Mouse (Mus musculus) liver, adult 2 months (tissue): ENCODE measurements around the gene Bub3.

Experiments used
- CTCF ChIP-seq: fragments of 200-500 bp; IDR thresholded peaks from 2 replicates; pipeline ENCODE4 v1.5.1; 2011; ENCODE audit warnings: low read depth, low read length, control low read depth
- POLR2A ChIP-seq: fragments of 200-500 bp; IDR thresholded peaks from 2 replicates; pipeline ENCODE4 v1.6.1; 2011; ENCODE audit warnings: low read length, control low read depth; ENCODE audit not compliant: insufficient read depth; ENCODE audit errors: extremely low read depth

DNA sequence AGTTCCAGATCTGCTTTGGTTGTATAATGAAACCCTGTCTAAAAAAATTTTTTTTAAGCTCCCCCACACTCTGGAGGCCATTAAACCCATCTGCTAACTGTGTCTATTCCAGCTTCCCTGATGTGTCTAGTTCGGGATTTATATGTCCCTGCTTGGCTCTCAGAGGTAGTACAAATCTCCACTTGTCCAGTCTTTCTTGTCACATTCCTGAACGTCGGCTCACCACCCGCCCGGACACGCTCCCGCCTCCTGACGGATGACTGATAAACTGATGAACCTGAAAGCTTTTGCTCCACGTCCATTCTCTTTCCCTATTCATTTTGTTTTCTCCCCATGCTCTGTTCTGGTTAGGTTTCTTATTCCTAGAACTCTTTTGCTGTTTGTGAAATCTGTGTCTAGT, 22.2 kb downstream of the Bub3 start:
- TF ChIP-seq POLR2A (no peak), CTCF (no peak)
